Mouse (Mus musculus) embryonic facial prominence, embryonic 15.5 days (tissue): ENCODE data around the gene Smpd2. TPM values are rescaled to one million over a fixed set of nuclear protein-coding genes. Genes with fewer than 3 reads are reported as not detected.

ENCODE experiments used
- ATAC-seq: fragments of 200-750 bp; cut with Nextera tagmentation; 2 replicates; pipeline ENCODE4 v1.8.0; 2017; ENCODE audit warnings: low read depth, moderate TSS enrichment; ENCODE audit not compliant: insufficient number of reproducible peaks, low FRiP score, low TSS enrichment
- H3K27ac ChIP-seq: fragments of 300-500 bp; sonication (generic); replicated peaks from 2 replicates; pipeline ENCODE4 v1.5.1; 2015; ENCODE audit warnings: mild to moderate bottlenecking, inconsistent platforms
- H3K27me3 ChIP-seq: fragments of 300-500 bp; sonication (generic); 2 replicates; pipeline ENCODE4 v1.6.1; 2015; ENCODE audit warnings: inconsistent platforms
- H3K36me3 ChIP-seq: fragments of 300-500 bp; sonication (generic); 2 replicates; pipeline ENCODE4 v1.6.1; 2015; ENCODE audit warnings: mild to moderate bottlenecking, inconsistent platforms
- H3K4me1 ChIP-seq: fragments of 300-500 bp; sonication (generic); 2 replicates; pipeline ENCODE4 v1.6.1; 2015; ENCODE audit warnings: inconsistent platforms
- H3K4me2 ChIP-seq: fragments of 300-500 bp; sonication (generic); replicated peaks from 2 replicates; pipeline ENCODE4 v1.6.1; 2015; ENCODE audit warnings: mild to moderate bottlenecking, inconsistent platforms
- H3K4me3 ChIP-seq: fragments of 300-500 bp; sonication (generic); replicated peaks from 2 replicates; pipeline ENCODE4 v1.5.1; 2015; ENCODE audit warnings: mild to moderate bottlenecking, inconsistent platforms
- H3K9ac ChIP-seq: fragments of 300-500 bp; sonication (generic); 2 replicates; pipeline ENCODE4 v1.6.1; 2015; ENCODE audit warnings: inconsistent platforms
- H3K9me3 ChIP-seq: fragments of 300-500 bp; sonication (generic); replicated peaks from 2 replicates; pipeline ENCODE4 v1.6.1; 2016; ENCODE audit warnings: inconsistent platforms
- WGBS: fragments of 180-500 bp; shearing (Covaris S2); methylation state at CpG from one replicate; pipeline ENCODE4 v1.1.7; 2015; 5-methylcytosine and 5-hydroxymethylcytosine counted together
- polyA plus RNA-seq: library from polyadenylated mRNA; unstranded; fragments of >200 nt; fragmentation: Nextera tagmentation; extraction: Ambion mirVana; gene quantifications from 2 replicates; pipeline ENCODE4 v1.2.1, GENCODE M21; 2015

Gene Smpd2
- polyA plus RNA-seq, result 58.6 and 60.8 TPM in 2 replicates

DNA sequence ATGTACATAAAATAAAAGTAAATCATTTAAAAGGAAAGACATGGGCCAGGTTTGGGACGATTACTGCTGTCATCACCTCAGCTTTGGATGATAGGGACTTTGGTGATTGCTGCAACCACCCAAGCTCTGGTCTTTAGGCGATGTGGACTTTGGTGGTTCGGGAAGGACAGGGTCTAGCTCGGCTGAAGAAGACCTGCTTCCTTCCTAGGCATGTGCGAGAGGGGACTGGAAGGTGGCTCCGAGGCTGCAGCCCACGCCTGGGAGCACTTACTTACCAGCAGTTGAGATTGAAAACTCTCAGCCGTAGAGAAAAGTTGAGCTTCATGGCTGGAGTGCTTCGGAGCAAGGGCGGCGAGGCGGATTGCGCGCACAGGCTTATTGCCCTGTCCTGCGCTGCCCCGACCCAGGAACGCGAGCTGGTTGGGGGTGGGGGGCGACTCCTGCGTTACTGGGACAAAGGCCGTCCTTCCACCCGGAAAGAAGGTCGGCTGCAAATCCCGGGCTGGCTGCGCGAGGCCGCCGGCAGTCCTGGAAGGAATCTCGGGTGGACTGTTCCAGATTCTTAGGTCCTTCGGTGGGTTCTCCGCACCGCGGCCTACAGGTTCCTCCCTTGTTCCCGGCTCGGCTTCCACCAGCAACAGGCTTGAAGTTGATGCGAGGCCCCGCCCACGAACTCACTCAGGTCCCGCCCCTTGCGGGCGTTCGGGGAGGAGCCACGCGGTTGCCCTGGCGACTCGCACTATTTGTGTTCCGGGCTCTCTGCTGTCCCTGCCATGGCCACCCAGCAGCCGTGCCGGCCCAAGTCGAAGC is at the start of gene Smpd2, which contains the start of gene Ppil6:
TSS of gene Smpd2 (minus strand) at position 662 of the 810 bp plus-strand sequence.
TSS of gene Ppil6 (plus strand) at position 732 of the 810 bp plus-strand sequence.
- peaks cover 29% of the 10 kb centered on the region for H3K36me3 ChIP-seq
- H3K9me3 ChIP-seq, result no peaks in the 10 kb centered on the region
- H3K4me3 ChIP-seq, result peak within 1 kb of the TSS; percentile 74
- peak within 1 kb of the TSS; percentile 78 for H3K27ac ChIP-seq
- H3K27me3 ChIP-seq, result no peaks in the 10 kb centered on the region
- under 1% methylated on average over 50 of the region's 50 CpGs for WGBS
- peak; percentile 91 for ATAC-seq
- peak within 1 kb of the TSS; percentile 100 for H3K4me2 ChIP-seq
- peaks cover 22% of the 10 kb centered on the region for H3K4me1 ChIP-seq
- peak within 1 kb of the TSS; percentile 69 for H3K9ac ChIP-seq

DNA sequence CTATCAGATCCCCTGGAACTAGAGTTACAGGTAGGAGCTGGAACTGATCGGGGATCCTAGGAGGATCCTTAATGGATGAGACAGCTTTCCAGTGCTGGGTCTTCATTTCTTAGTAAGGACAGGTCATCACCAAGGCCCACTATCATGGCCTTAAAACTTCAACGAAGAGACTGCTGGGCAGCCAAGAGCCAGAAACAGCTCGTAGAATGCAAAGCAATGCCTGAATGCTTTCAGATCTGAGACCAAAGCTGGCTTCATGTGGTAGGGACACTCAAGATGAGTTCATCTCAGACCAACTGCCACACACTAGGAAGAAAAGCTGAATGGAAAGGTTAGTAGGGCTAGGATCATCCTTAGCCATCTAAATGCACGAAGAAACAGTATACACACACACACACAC is 48.8 kb upstream of the Smpd2 start:
- peaks cover 21% of the 10 kb centered on the region for H3K36me3 ChIP-seq
- H3K9ac ChIP-seq, result no peak overlapping the region
- H3K4me3 ChIP-seq, result no peak overlapping the region
- H3K4me1 ChIP-seq, result 0 out of 2 replicates have a peak, but pooled peaks cover under 1% of the 10 kb centered on the region
- no peaks in the 10 kb centered on the region for H3K27me3 ChIP-seq
- no peak for ATAC-seq
- H3K9me3 ChIP-seq, result no peaks in the 10 kb centered on the region
- no peak overlapping the region for H3K27ac ChIP-seq
- no peak overlapping the region for H3K4me2 ChIP-seq
- 88% methylated on average over 4 of the region's 4 CpGs for WGBS

DNA sequence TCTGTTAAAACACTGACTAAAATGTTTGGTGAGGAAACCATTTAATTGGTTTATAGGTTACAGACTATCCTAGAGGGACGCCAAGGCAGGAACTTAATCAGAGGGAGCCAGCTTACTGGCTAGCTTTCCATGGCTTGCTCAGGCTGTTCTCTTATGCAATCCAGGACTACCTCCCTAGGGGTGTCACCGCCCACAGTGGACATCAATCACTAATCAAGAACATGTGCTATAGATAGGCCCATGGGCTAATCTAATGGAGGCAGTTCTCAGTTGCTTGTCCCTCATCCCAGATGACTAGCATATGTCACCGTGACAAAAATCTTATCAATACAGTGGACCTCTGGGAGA is 47.8 kb upstream of the Smpd2 start:
- H3K27me3 ChIP-seq, result no peaks in the 10 kb centered on the region
- no peak overlapping the region for H3K9ac ChIP-seq
- ATAC-seq, result no peak
- no peaks in the 10 kb centered on the region for H3K4me1 ChIP-seq
- WGBS, result 81% methylated on average over 3 of the region's 3 CpGs
- H3K4me3 ChIP-seq, result no peak overlapping the region
- H3K4me2 ChIP-seq, result no peak overlapping the region
- peaks cover 31% of the 10 kb centered on the region for H3K36me3 ChIP-seq
- H3K9me3 ChIP-seq, result no peaks in the 10 kb centered on the region
- H3K27ac ChIP-seq, result no peak overlapping the region

DNA sequence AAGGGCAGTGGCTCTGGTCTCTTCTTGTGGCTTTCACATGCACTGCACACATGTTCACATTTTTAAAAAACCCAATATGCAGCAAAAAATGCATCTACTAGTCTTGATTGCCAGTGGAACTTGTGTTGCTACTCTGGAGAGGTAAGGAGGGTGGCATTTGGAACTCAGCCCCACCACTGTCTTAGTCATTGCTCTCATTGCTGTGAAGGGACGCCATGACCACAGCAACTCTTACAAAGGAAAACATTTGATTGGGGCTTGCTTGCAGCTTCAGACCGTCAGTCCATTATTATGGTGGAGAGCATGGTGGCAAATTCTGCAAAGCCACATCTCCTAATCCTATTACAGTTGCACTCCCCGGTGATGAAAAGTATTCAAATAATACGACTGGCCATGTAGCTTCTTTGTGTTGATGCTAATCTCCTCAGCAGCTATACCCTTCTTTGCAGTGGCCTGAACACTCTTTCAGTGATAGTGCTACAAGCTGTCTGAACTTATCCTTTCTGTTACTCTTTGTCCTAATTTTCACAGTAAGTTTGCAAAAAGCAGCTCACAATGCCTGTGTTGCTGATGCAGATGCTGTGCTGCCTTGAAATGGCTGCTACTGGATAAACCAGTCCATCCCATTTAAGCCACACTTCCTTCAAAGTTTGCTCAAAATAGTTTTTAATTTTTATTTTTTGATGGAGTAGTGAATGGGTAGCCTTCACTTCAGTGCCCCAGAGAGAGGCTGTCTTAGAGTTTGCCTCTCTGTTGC is 47.2 kb upstream of the Smpd2 start:
- Histone ChIP-seq H3K4me2 (no peak overlapping the region), H3K4me3 (no peak overlapping the region), H3K27me3 (no peaks in the 10 kb centered on the region), H3K4me1 (no peaks in the 10 kb centered on the region), H3K36me3 (peaks cover 36% of the 10 kb centered on the region), H3K27ac (no peak overlapping the region), H3K9ac (no peak overlapping the region), H3K9me3 (no peaks in the 10 kb centered on the region)
- WGBS, result 87% methylated on average over 4 of the region's 4 CpGs
- ATAC-seq, result no peak

DNA sequence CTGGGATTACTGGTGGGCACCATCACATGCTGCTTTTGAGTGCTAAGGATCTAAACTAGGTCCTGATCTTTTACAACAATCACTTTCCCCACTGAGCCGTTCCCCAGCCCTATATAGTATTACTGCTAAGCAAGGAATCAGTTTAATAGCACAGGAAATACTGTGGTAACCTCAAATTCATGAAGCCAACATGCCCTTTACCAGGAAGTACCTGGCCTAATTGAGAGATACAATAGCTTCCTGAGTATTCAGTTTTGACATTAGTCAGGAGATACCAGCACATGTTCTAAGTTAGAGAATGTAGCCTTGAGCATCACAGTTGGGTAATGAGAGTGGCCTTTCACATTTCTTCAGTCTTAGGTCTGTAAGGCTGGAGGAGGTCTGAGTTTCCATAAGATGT is 46.5 kb upstream of the Smpd2 start:
- no peak overlapping the region for H3K9ac ChIP-seq
- H3K36me3 ChIP-seq, result peaks cover 37% of the 10 kb centered on the region
- 87% methylated on average over 1 of the region's 1 CpGs for WGBS

DNA sequence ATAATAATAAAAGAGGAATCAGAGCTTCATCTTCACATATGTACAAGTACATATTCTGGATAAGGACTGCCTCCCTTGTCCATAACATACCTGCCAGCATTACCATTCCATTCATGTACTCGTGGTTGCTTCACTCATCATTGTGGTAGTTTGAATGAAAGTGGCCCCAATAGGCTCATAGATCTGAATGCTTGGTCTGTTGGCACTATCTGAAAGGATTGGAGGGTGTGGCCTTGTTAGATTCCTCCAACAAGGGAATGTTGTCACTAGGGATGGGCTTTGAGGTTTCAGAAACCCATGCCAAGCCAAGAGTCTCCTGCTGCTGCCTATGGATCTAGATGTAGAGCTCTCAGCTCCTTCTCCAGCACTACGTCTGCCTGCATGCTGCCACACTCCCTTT is 45.8 kb upstream of the Smpd2 start:
- H3K4me2 ChIP-seq, result no peak overlapping the region
- no peak overlapping the region for H3K4me3 ChIP-seq
- H3K27ac ChIP-seq, result no peak overlapping the region
- no peaks in the 10 kb centered on the region for H3K27me3 ChIP-seq
- peaks cover 43% of the 10 kb centered on the region for H3K36me3 ChIP-seq
- no peak for ATAC-seq
- H3K9me3 ChIP-seq, result no peaks in the 10 kb centered on the region
- no peak overlapping the region for H3K9ac ChIP-seq
- 95% methylated on average over 2 of the region's 2 CpGs for WGBS
- no peaks in the 10 kb centered on the region for H3K4me1 ChIP-seq

More for the DNA sequence above, 46.5 kb upstream of the Smpd2 start:
- no peaks in the 10 kb centered on the region for H3K27me3 ChIP-seq
- H3K9me3 ChIP-seq, result no peaks in the 10 kb centered on the region
- no peak overlapping the region for H3K27ac ChIP-seq
- H3K4me3 ChIP-seq, result no peak overlapping the region
- no peak for ATAC-seq
- no peak overlapping the region for H3K4me2 ChIP-seq
- no peaks in the 10 kb centered on the region for H3K4me1 ChIP-seq

DNA sequence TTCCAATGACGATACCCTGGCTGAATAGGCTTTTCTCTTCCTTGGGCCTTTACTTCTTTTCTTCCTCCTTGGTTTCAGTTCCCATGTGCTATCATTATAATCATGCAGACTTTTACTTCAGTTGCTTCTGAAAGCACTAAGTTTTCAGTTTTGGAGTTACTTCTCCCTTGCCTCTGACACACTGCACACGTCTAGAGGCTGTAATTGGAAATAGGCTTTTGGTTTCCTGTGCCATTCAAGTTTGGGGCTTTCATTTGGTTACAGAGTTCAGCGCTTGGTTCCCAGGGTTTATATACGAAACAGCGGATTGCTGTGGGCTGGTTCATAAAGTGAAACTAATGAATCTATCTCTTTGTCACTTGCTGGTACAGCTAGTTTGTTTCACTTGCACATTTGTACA is 39.8 kb upstream of the Smpd2 start:
- Histone ChIP-seq H3K9me3 (no peaks in the 10 kb centered on the region), H3K9ac (no peak overlapping the region), H3K4me2 (no peak overlapping the region), H3K4me3 (no peak overlapping the region), H3K4me1 (no peaks in the 10 kb centered on the region), H3K36me3 (peaks cover 68% of the 10 kb centered on the region), H3K27ac (no peak overlapping the region), H3K27me3 (no peaks in the 10 kb centered on the region)
- WGBS, result 81% methylated on average over 5 of the region's 5 CpGs
- ATAC-seq, result no peak

DNA sequence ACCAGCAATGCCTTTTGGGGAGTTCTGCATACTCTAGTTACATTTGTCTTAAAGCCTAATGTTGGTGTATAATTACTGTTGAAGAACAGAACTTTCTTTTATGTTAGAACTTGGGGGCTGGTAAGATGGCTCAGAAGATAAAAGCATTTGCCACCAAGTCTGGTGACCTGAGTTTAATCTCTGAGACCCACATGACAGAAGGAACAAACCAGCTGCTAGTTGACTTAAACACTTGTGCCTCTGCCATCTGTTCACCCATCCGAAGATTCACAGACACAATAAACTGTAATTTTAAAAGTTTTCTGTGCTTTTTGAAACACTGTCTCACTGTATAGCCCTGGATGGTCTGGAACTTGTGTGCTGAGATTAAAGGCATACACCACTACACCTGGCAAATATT is 35.5 kb upstream of the Smpd2 start:
- no peak overlapping the region for H3K4me2 ChIP-seq
- no peak overlapping the region for H3K27ac ChIP-seq
- ATAC-seq, result no peak
- no peaks in the 10 kb centered on the region for H3K27me3 ChIP-seq
- WGBS, result 74% methylated on average over 1 of the region's 1 CpGs
- peaks cover 15% of the 10 kb centered on the region for H3K4me1 ChIP-seq
- H3K36me3 ChIP-seq, result peaks cover 45% of the 10 kb centered on the region
- no peak overlapping the region for H3K9ac ChIP-seq
- H3K9me3 ChIP-seq, result no peaks in the 10 kb centered on the region
- H3K4me3 ChIP-seq, result no peak overlapping the region

DNA sequence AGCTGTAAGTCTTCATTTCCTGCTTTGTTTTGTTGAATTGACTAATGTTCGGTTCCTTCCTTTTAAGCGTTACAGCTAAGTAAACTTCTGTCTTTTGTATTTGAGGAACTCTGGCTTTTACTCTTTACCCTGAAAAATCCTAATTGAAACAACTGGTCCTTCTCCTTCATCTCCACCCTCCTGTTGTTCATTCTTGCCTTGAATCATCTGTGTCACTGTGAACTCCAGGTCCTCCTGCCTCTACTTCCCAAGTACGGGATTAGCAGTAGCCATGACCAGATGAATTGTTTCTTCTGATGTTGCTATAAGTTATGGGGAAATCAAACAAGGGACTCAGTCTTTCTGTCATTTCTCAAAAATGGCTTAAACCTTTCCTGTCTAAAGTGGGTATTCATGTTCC is 33.2 kb upstream of the Smpd2 start:
- Histone ChIP-seq H3K36me3 (peaks cover 27% of the 10 kb centered on the region), H3K4me3 (no peak overlapping the region), H3K9me3 (no peaks in the 10 kb centered on the region), H3K9ac (no peak overlapping the region), H3K4me2 (no peak overlapping the region), H3K4me1 (peaks cover 15% of the 10 kb centered on the region), H3K27me3 (no peaks in the 10 kb centered on the region), H3K27ac (no peak overlapping the region)
- 71% methylated on average over 3 of the region's 3 CpGs for WGBS
- no peak for ATAC-seq

DNA sequence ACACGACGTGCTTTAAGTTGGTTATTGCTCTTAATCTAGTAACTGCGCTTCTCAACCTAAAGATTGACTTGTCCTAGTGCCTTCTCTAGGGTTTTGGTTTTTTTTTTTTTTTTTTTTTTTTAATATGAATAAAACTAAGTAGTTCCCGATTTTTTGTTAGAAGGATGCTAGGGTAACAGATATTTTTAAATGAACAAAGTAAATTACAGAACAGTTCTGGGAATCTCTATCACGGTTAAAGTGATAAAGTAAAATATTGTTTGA is 30.2 kb upstream of the Smpd2 start:
- peak overlapping the region; percentile 90 for H3K4me2 ChIP-seq
- peak overlapping the region; percentile 95; the same call in 1 of the 2 replicates for H3K9ac ChIP-seq
- peaks cover 13% of the 10 kb centered on the region; the same call in 1 of the 2 replicates for H3K36me3 ChIP-seq
- H3K4me1 ChIP-seq, result peaks cover 15% of the 10 kb centered on the region
- 4% methylated on average over 5 of the region's 5 CpGs for WGBS
- no peaks in the 10 kb centered on the region for H3K9me3 ChIP-seq
- H3K27ac ChIP-seq, result no peak overlapping the region
- H3K27me3 ChIP-seq, result no peaks in the 10 kb centered on the region
- no peak for ATAC-seq
- H3K4me3 ChIP-seq, result peak overlapping the region; percentile 93

DNA sequence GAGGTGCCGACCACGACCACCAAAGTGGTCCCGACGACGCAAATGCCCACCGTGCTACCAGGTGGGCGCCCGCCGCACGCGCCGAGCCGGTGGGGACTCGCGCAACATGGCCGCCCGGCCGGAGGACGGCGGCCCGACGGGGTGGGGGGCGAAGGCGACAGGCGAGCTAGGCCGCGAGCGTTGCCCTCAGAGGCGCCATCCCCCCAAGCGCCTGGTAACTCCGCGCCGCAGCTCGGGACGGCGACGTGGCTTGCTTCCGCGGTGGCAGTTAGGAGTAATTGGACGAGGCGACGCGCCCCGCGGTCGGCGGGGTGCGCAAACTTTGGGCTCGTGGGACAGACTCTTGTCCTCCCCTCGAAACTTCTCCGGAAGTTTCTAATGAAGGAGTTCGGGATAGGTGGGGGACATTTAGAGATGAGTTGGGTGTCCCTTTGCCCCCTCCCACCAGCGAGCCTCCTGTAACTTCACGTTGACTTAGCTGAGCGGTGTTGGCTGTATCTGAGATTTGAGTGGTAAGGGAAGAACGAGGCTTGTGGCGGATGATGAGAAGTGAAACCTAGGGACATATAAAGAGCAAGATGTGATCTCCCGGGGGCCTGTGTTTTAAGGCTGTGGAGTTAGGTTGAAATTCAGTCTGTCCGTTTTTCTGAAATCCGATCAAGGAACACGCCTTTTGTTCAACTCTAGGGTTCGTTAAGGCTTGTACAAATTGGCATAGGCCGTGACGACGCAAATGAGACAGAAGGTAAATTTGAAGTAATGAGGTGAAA is 29.7 kb upstream of the Smpd2 start:
- WGBS, result under 1% methylated on average over 65 of the region's 65 CpGs
- H3K4me1 ChIP-seq, result peaks cover 15% of the 10 kb centered on the region
- H3K4me2 ChIP-seq, result peak overlapping the region; percentile 90
- H3K9me3 ChIP-seq, result no peaks in the 10 kb centered on the region
- peak overlapping the region; percentile 93 for H3K4me3 ChIP-seq
- H3K27me3 ChIP-seq, result no peaks in the 10 kb centered on the region
- H3K36me3 ChIP-seq, result 0 out of 2 replicates have a peak, but pooled peaks cover 11% of the 10 kb centered on the region
- H3K27ac ChIP-seq, result peak overlapping the region; percentile 98
- peak; percentile 35 for ATAC-seq
- peak overlapping the region; percentile 95 for H3K9ac ChIP-seq
